Mouse (Mus musculus): Measurements from ENCODE around the gene Rcn1. TPM values are rescaled to one million over a fixed set of nuclear protein-coding genes. Genes with fewer than 3 reads are reported as not detected.

The Rcn1 gene
- polyA plus RNA-seq, 1 experiment from 2014 or later, result 137 TPM

DNA sequence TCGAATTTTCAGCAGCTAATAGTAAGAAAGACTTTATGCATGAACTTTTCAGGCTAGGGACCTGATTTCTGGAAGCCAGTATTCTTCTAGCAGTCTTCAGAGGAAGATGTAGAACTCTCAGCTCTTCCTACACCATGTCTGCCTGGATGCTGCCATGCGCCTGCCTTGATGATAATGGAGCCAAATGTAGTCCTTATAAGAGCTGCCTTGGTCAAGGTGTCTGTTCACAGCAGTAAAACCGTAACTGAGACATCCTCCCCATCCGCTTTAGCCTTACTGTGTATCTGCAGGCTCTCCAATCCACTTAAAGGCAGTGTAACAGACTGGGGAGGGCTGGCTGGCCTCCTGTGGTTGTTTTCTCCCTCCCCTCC is 7.7 kb downstream of the Rcn1 start:
- Histone ChIP-seq H3K4me3 (replicated peaks) (no peak overlapping the region), H3K4me1 (replicated peaks) (0 out of 2 replicates have a peak, but pooled peaks cover 3% of the 10 kb centered on the region), H3K4me2 (replicated peaks) (no peak overlapping the region), H3K9ac (no peak overlapping the region), H3K9me3 (no peaks in the 10 kb centered on the region), H3K36me3 (peaks cover 24% of the 10 kb centered on the region), H3K27me3 (replicated peaks) (no peaks in the 10 kb centered on the region), H3K27ac (no peak overlapping the region)
- 96% methylated on average over 4 of the region's 4 CpGs for WGBS
- ATAC-seq, result no peak

DNA sequence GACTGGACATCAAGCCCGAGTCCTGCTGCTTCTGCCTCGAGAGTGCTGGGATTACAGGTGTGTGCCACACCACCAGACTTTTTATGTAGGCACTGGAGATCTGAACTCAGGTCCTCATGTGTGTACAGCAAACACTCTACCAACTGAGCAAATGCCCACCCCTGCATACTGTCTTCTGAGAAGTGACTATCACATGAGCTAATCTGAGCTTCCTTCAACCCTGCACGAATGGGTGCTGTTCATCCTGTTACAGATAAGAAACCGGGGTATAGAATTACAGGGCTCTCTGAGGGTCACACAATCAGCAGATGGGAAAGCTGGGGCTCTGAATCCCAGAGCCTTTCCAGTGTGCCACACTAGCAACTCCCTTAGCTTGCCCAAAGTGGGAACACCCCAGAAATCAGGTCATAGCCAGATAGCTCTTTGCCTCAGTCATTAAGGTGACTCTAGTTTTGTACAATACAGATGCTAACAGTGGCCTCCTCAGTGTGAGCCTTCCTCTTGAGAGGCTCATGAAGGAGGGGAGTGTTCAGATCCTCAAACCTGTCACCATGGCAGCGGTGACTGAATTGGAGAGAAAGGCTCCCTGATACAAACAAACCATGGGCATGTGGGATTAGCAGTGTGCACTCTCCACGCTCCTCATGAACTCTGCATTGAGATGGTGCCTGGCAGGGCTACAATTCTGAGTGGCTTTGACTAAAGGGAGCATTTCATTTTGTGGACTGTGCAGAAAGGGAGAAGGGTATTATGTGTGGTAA is 8.3 kb downstream of the Rcn1 start:
- H3K9ac ChIP-seq, result no peak overlapping the region
- H3K4me1 ChIP-seq (replicated peaks), result 0 out of 2 replicates have a peak, but pooled peaks cover 2% of the 10 kb centered on the region
- peaks cover 29% of the 10 kb centered on the region for H3K36me3 ChIP-seq
- H3K27me3 ChIP-seq (replicated peaks), result no peaks in the 10 kb centered on the region
- H3K27ac ChIP-seq, result no peak overlapping the region
- no peak overlapping the region for H3K4me3 ChIP-seq (replicated peaks)
- 81% methylated on average over 6 of the region's 6 CpGs for WGBS
- no peaks in the 10 kb centered on the region for H3K9me3 ChIP-seq
- no peak overlapping the region for H3K4me2 ChIP-seq (replicated peaks)
- ATAC-seq, result no peak

DNA sequence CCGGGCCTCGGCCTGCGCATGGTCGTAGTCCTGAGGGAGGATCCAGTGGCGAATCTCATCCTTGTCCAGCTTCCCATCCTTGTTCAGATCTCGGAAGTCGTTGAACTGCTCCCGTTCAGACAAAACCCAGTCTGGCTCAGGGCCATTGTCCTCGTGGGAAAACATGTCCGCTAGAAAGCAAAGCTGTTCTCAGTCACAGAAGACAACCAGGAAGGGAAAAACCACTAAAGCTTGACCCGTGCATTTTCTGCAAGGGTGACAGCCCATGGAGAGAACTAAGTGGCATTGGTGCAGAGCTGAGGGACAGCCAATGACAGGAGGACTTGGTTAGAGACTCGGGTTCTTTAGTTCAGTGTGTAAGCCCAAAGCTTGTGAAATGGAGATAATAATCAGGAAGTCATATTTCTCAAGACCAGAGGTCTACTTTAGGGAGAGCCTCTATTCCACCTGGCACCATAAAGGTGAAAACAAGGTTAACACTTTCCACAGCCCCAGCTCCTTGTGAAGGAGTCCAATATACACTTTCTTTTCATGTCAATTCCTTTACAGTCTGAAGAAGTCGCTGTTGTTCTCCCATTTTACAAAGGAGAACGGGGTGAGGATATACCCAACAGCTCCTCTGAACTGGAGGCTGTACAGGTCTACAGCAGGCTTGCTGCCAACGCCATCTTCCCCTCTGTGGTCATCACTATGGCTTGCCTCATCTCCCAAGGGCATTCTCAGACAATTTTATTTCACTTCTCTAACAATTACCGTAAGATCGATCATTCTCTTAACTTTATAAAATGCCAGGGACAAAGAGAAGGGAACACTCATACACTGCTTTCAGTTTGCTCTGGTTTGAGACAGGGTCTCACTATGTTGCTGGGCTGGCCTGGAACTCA is 9.9 kb downstream of the Rcn1 start:
- Histone ChIP-seq H3K9ac (no peak overlapping the region), H3K27me3 (replicated peaks) (no peaks in the 10 kb centered on the region), H3K9me3 (no peaks in the 10 kb centered on the region), H3K4me1 (replicated peaks) (no peaks in the 10 kb centered on the region), H3K4me3 (replicated peaks) (no peak overlapping the region), H3K27ac (no peak overlapping the region), H3K36me3 (peaks cover 30% of the 10 kb centered on the region), H3K4me2 (replicated peaks) (no peak overlapping the region)
- 83% methylated on average over 17 of the region's 17 CpGs for WGBS
- no peak for ATAC-seq

DNA sequence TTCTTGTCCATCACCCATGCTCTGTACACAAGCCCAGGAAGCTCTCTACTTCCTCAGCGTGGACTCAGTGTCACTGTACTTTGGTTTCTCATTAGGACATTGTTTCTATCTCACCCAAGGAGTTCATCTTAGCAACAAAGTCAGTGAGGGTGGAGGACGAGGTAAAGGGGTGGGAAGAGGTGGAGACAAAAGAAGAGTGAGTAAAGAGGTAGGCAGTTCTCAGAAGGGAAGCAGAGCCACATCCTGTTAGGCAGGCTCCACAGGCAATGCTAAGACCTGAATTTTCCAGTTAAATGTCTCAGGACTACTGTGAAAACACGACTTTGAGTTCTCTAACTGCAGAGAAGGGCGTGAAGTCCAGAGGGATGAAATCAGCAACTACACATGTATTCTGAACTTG is 12.7 kb downstream of the Rcn1 start:
- peaks cover 29% of the 10 kb centered on the region for H3K36me3 ChIP-seq
- no peak for ATAC-seq

DNA sequence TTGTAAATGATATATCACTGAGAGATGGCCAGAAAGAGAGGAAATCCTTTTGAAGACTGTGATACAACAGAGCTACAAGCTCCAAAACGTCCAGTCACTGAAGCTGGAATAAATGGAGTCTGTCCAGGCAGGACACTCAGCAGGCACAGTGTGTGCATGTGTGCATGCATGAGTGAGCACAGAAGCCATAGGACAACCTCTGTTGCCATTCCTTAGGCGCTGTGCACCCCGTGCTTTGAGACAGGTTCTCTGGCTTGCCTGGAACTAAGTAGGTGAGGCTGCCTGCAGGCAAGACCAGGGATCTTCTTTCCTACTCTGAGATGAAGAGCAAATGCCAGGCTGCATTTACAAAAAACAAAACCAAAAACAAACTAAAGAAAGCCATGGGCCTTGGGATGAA is 14.1 kb downstream of the Rcn1 start:
- no peak for ATAC-seq
- no peaks in the 10 kb centered on the region for H3K27me3 ChIP-seq (replicated peaks)
- no peaks in the 10 kb centered on the region for H3K9me3 ChIP-seq
- no peak overlapping the region for H3K4me2 ChIP-seq (replicated peaks)
- no peak overlapping the region for H3K9ac ChIP-seq
- peaks cover 25% of the 10 kb centered on the region for H3K36me3 ChIP-seq
- H3K4me1 ChIP-seq (replicated peaks), result no peaks in the 10 kb centered on the region
- 78% methylated on average over 3 of the region's 3 CpGs for WGBS
- no peak overlapping the region for H3K4me3 ChIP-seq (replicated peaks)
- H3K27ac ChIP-seq, result no peak overlapping the region

More for the DNA sequence above, 12.7 kb downstream of the Rcn1 start:
- Histone ChIP-seq H3K9me3 (no peaks in the 10 kb centered on the region), H3K4me1 (replicated peaks) (no peaks in the 10 kb centered on the region), H3K4me2 (replicated peaks) (no peak overlapping the region), H3K27me3 (replicated peaks) (no peaks in the 10 kb centered on the region), H3K27ac (no peak overlapping the region), H3K4me3 (replicated peaks) (no peak overlapping the region), H3K9ac (no peak overlapping the region)
- 89% methylated on average over 4 of the region's 4 CpGs for WGBS

DNA sequence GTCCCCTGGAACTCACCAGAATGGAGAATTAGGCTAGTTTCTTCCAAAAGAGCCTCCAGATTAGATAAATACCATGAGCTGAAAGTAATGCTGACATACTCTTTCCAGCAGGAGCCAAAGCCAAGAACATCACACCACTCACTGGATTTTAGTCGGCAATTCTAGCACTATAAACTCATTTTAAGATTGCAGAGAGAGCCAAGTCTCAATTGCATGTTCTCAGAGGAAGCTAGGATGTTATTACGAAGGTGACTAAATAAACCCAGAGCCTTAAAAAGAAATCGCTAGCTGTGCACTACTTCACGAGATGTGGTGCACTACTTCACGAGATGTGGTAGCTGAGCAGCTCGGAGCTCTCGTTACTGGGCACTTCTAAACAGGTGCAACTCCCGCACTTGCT is 16.1 kb downstream of the Rcn1 start:
- no peaks in the 10 kb centered on the region for H3K27me3 ChIP-seq (replicated peaks)
- H3K4me3 ChIP-seq (replicated peaks), result no peak overlapping the region
- ATAC-seq, result no peak
- H3K27ac ChIP-seq, result no peak overlapping the region
- peaks cover 17% of the 10 kb centered on the region for H3K36me3 ChIP-seq
- H3K4me1 ChIP-seq (replicated peaks), result no peaks in the 10 kb centered on the region
- H3K4me2 ChIP-seq (replicated peaks), result no peak overlapping the region
- WGBS, result 84% methylated on average over 8 of the region's 8 CpGs
- H3K9ac ChIP-seq, result no peak overlapping the region
- H3K9me3 ChIP-seq, result no peaks in the 10 kb centered on the region

DNA sequence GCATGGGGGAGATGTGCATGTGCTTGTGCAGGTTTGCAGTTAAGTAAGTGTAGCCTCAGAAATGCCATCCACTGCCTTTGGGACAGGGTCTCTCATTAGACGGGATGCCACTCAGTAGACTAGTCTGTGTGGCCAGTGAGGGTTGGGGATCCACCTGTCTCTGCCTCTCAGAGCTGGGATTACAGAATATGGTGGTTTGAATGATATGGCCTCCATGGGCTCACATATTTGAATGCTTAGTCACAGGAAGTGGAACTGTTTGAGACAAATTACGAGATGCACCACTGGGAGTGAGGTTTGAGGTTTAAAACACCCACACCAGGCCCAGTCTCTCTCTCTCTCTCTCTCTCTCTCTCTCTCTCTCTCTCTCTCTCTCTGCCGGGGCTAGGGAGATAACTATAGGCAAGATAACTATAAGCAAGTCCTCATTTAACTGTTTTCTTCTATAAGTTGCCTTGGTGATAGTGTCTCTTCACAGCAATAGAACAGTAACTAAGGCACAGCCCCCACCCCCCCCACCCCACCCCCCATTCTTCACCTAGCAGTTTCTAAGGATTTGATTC is 18.3 kb downstream of the Rcn1 start:
- no peaks in the 10 kb centered on the region for H3K27me3 ChIP-seq (replicated peaks)
- WGBS, result 87% methylated on average over 3 of the region's 3 CpGs
- no peaks in the 10 kb centered on the region for H3K4me1 ChIP-seq (replicated peaks)
- H3K36me3 ChIP-seq, result peaks cover 4% of the 10 kb centered on the region; the same call in 1 of the 2 replicates
- H3K4me3 ChIP-seq (replicated peaks), result no peak overlapping the region
- no peaks in the 10 kb centered on the region for H3K9me3 ChIP-seq
- no peak overlapping the region for H3K4me2 ChIP-seq (replicated peaks)
- H3K27ac ChIP-seq, result no peak overlapping the region
- no peak for ATAC-seq
- H3K9ac ChIP-seq, result no peak overlapping the region

DNA sequence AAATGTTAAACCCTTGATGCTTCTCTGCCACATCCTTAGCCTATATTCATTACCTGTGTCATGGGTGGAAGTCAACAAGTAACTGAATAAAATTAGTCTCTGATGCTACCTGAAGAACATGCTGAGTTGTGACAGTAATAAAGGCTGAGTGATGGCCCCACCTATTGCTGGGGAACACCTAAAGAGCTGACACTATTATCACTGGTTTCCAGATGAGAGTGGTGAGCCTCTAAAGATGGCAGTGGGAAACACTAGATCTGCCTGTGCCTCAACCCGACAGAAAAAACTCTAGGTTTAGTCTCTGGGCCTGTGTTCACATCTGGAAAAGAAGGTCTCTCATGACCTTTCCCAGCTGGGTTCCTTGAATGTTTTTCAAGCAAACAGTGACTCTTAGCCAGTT is 19.4 kb downstream of the Rcn1 start:
- WGBS, result 54% methylated on average over 1 of the region's 1 CpGs
- no peak overlapping the region for H3K9ac ChIP-seq
- no peaks in the 10 kb centered on the region for H3K9me3 ChIP-seq
- H3K36me3 ChIP-seq, result no peaks in the 10 kb centered on the region
- H3K4me3 ChIP-seq (replicated peaks), result no peak overlapping the region
- H3K27ac ChIP-seq, result no peak overlapping the region
- no peak overlapping the region for H3K4me2 ChIP-seq (replicated peaks)
- H3K4me1 ChIP-seq (replicated peaks), result no peaks in the 10 kb centered on the region
- no peak for ATAC-seq
- no peaks in the 10 kb centered on the region for H3K27me3 ChIP-seq (replicated peaks)

DNA sequence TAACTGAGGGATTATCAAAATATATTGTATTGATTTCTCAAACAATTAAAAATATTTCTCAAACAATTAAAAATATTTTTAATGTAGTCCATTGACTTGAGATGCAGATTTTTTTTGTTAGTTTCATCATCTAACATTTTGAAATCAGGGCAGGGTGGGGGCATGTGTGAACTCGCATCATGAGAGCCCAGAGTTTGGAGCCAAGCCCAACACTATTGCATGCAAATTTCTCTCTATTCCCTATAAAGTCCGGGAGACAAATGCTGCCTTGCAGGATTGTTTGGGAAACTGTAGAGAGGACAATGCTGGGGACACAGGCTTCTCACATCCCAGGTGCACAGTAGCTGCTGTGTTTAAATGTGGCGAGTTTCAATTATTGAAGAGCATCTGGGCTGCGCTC is 23.4 kb downstream of the Rcn1 start:
- Histone ChIP-seq H3K4me2 (replicated peaks) (no peak overlapping the region), H3K4me3 (replicated peaks) (no peak overlapping the region), H3K36me3 (no peaks in the 10 kb centered on the region), H3K4me1 (replicated peaks) (no peaks in the 10 kb centered on the region), H3K9ac (no peak overlapping the region), H3K27ac (no peak overlapping the region), H3K9me3 (no peaks in the 10 kb centered on the region), H3K27me3 (replicated peaks) (peaks cover 3% of the 10 kb centered on the region; the same call in 1 of the 2 replicates)
- no peak for ATAC-seq
- 72% methylated on average over 4 of the region's 4 CpGs for WGBS

DNA sequence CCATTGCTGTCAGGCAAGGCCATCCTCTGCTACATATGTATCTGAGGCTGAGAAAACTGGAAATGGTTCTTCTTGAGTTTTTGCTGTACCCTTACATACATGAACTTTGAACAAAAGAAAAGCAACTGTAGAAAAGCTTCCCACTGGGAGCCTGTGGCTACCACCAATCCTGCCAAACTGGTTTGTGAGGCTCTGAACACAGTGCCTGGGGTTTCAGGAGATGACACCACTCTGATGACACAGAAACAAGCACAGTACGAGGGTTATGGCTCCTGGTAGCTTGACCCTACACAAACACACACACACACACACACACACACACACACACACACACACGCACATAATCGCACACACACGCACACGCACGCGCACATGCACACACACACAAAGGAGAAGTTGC is 23.9 kb downstream of the Rcn1 start:
- ATAC-seq, result peak; percentile 78
- H3K4me2 ChIP-seq (replicated peaks), result no peak overlapping the region
- H3K9me3 ChIP-seq, result no peaks in the 10 kb centered on the region
- H3K4me3 ChIP-seq (replicated peaks), result no peak overlapping the region
- peaks cover 3% of the 10 kb centered on the region; the same call in 1 of the 2 replicates for H3K27me3 ChIP-seq (replicated peaks)
- no peak overlapping the region for H3K9ac ChIP-seq
- WGBS, result 82% methylated on average over 7 of the region's 7 CpGs
- no peak overlapping the region for H3K27ac ChIP-seq
- H3K36me3 ChIP-seq, result no peaks in the 10 kb centered on the region
- no peaks in the 10 kb centered on the region for H3K4me1 ChIP-seq (replicated peaks)

DNA sequence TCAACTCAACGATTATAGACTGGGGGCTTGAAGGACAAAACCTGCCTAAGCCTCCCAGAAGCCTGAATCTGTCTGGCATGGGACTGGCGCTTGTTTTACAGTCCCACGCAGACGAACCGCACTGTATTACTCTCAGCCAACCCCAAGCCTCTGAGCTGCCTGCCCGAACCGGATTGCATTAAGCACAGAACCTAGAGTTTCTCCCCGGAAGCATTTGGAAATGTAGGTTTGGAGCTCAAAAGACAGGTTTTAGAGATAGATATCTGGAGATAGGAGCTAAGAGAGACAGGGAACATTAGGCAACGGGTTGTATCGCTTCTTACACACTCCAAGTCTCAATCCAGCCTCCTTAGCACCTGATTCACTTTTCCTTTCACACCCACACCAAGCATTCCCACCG is 25.5 kb downstream of the Rcn1 start:
- ATAC-seq, result no peak
- Histone ChIP-seq H3K27me3 (replicated peaks) (peaks cover 3% of the 10 kb centered on the region; the same call in 1 of the 2 replicates), H3K4me1 (replicated peaks) (no peaks in the 10 kb centered on the region), H3K27ac (no peak overlapping the region), H3K4me2 (replicated peaks) (no peak overlapping the region), H3K36me3 (no peaks in the 10 kb centered on the region), H3K9me3 (no peaks in the 10 kb centered on the region), H3K4me3 (replicated peaks) (no peak overlapping the region), H3K9ac (no peak overlapping the region)
- 84% methylated on average over 11 of the region's 11 CpGs for WGBS

DNA sequence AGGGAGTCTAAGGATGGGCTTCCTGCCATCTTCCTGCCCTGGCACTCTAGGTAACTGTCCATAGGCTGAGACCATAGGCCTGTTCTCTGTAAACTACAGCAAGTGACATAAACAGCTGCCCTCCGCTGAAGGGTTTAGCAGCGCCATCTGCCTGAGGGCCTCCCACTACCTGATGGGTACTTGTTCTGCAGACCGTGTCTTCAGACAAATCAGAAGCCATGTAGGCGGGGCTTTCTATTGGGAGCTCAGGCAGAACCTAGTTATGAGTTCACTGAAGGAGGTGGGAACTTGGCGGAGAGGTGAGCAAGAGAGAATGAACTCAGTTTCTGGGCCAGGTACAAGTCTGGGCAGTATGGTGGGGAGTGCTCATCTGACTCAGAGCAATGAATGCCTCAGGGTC is 26.4 kb downstream of the Rcn1 start:
- Histone ChIP-seq H3K36me3 (no peaks in the 10 kb centered on the region), H3K9ac (no peak overlapping the region), H3K4me3 (replicated peaks) (no peak overlapping the region), H3K27ac (no peak overlapping the region), H3K4me2 (replicated peaks) (no peak overlapping the region), H3K9me3 (no peaks in the 10 kb centered on the region), H3K27me3 (replicated peaks) (peaks cover 3% of the 10 kb centered on the region; the same call in 1 of the 2 replicates), H3K4me1 (replicated peaks) (no peaks in the 10 kb centered on the region)
- no peak for ATAC-seq
- WGBS, result 74% methylated on average over 5 of the region's 5 CpGs

Data from intestine, embryonic 15.5 days (tissue).